Mouse (Mus musculus) spleen, postnatal 4 days (tissue): ENCODE measurements around the gene Fam107b.

Experiments used
- DNase-seq, 2 experiments: peaks; one replicate each; pipeline ENCODE4 v3.0.0; 2022; ENCODE audit warnings: low spot score in 2 of 2

Fam107b gene

DNA sequence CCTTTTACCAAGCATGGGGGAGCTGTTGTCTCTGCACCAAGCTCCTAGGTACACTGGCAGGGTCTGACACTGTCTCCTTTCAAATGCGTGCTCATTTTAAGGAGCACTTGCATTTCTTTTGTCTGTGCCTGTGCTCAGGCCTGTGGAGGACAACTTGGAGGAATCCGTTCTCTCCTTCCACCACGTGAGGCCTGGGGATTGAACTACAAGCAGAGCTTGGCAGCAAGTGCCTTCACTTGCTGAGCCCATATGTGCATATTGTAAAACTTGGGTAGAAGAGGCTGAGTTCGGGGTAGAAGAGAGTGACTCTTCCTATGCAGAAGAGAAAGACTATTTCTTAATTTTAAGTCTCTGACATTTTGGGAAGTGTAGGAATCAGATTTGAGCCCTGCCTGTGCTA, 202.8 kb downstream of the Fam107b start:
- DNase-seq: no peak

- DNase-seq: no peak
Observed at GRCm38 (mm10) chr2:3775569-3775968, 205.3 kb downstream of the Fam107b start.

DNA sequence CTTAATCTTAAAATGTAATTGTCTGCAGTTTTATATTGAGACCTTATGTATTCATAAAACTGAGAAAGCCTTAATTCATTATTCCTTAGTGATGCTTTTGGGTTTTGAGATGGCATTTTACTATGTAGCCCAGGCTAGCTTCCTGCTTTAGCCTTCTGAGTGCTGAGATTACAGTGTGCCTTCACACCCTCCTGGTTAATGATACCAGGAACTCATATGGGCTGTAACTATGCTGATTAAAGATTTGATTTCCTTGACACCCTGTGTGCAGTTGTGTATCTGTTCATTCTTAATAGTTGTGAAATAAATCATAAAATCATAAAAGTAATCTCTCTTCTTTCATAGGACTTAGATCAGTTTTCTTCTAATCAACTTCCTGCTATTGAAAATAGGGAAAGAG, 205.8 kb downstream of the Fam107b start:
- no peak for DNase-seq

GRCm38 (mm10) chr2:3777696-3778095, 207.4 kb downstream of the Fam107b start:
- no peak for DNase-seq

GRCm38 (mm10) chr2:3785546-3785945, 215.3 kb downstream of the Fam107b start:
- no peak for DNase-seq

- no peak for DNase-seq
Observed at GRCm38 (mm10) chr2:3787752-3788423, 217.6 kb downstream of the Fam107b start.

GRCm38 (mm10) chr2:3788424-3788786, 218.1 kb downstream of the Fam107b start:
- DNase-seq: no peak

- DNase-seq: no peak
Observed at GRCm38 (mm10) chr2:3796543-3796942, 226.3 kb downstream of the Fam107b start.

DNA sequence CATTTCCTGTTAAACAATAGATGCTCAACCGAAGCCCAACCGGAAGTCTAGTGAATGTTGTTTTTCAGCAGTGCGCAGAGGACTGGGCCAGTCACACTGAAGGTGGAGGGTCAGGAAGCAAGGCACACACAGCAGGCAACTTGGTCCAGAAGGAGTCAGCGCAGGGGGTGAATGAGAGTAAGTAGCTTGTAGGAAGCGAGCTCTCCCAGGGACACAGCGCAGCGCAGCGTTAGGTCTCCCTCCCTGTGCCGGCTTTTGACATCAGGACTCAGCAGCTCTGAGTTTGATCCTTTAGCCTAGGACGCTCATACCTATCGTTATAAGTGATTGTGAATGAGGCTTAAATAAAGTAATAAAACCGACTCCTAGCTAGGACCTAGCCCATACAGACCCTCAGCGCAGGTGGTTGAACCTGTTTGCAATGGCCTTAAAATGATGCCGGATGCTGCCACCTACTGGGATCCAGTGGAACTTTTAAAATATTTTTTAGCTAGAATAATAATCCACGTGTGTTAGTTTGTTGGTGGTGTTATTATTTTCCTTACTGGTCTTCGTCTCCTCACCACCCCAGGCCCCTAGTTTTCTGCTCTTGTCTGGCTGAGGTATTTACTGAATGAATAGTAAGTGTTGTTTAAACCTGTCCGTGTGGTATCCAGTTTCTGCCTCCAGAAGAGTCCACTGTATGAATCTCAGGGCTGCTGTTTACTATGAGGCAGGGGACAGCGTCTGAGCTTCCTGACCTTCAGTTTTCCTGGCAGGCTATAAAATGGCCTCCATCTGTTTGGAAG, 229.7 kb downstream of the Fam107b start:
- DNase-seq: peak; percentile 43 to 70

- no peak for DNase-seq
Observed at GRCm38 (mm10) chr2:3800555-3800878, 230.2 kb downstream of the Fam107b start.

DNA sequence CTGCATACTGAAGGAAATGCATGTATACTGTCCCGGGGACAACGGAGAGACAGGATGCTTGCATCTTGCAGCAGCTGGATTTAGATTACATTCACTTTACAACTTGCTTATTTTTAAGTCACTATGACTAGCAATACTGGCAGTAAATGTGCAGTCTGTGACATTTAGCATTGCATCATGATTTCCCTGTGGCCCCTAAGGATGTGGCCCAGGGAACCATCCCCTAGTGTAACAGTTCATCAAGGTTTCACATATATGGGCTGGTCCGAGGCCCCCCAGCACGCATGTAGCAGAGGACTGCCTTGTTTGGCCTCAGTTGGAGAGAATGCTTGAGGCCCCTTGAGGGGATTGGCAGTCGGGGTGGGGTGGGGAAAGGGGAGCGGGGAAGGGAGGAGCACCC, 235.5 kb downstream of the Fam107b start:
- no peak for DNase-seq

DNA sequence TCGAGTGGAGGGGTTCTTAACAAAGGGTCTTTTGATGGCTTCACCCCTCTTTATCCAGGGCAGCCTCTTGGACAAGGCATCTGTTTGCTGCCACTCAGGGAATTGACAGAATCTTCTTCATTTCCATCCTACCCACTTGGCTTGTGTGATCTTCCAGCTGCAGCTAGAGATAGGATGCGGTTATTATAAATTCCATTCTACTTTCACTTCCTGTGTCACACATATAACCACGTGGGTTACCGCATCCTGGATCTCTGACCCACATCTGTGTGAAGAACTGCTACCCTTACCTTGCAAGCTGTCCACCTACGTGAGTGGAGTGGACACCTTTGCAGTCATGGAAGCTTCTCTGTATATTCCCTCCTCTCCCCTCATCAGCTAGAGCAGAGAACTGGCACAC, 240.0 kb downstream of the Fam107b start:
- DNase-seq: no peak

DNA sequence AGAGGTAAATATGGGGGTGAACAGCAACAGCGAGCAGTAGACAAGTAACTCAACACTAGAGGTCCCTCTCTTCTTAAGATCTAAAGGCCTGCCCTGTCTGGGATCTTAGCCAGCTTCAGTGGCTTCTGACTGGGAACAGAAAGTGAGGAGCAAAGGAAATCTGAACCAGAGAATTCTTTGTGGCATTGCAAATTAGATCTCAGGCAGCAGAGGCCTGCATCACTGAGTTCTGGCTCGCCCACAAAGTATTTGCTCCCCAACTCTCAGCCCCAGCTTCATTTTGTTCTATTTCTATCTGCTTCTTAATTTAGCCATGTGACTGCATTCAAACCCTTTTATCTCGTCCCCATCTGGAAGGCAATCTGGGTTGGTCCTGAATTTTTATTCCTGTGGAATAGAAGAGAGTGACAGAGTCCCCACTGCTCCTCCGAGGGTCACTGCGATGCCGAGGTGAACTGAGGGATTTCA, 245.9 kb downstream of the Fam107b start:
- no peak for DNase-seq

- no peak for DNase-seq
Observed at GRCm38 (mm10) chr2:3817626-3818025, 247.3 kb downstream of the Fam107b start.

DNA sequence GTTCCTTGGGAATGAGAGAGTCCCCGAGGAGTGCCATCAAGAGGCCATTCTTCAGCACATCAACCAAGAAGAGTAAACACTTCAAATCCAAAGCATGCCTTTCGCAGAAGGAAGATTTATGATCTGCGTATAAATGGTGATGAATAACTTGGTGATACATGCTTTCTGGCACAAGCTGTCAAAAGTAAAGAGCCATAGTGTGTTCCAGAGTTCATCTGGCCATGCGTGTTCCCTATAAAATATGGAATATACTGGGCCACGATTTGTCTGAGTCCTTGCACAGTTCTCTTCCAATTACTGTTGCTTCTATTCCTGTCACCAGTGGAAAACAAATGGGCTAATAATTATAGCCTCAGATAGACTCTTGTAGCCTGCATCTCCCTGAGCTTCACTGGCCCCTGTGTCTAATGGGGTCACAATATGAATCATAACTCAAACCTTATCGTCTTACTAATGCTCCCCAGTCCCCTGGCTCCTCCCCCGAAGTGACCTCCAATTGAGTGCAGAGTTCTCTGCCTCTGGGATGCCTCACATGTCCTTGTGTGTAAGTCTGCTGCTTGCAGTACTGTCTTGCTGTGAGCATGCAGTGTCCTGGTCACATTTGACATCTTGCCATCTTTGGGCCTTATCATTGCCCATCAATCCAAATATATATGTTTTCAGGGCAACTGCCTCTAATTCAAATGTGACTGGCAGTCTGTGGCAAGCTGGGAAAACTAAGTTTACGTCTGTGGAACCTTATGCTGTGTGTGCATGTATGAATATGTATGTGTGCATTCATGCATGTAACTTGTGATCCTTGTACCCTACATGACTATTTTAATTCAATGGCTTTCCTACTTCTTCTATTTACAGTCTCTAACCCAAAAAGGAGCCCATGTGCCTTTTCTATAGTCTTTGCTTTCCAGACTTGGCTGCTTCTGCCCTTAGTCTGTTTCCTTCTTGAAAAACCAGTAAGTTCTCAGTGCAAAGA, 252.5 kb downstream of the Fam107b start:
- DNase-seq: no peak
